Mouse (Mus musculus) midbrain, embryonic 12.5 days (tissue): Measurements from ENCODE around the gene Ubqln4. TPM values are rescaled to one million over a fixed set of nuclear protein-coding genes. Genes with fewer than 3 reads are reported as not detected.

Source experiments
- ATAC-seq: fragments of 200-750 bp; cut with Nextera tagmentation; 2 replicates; pipeline ENCODE4 v1.8.0; 2017; ENCODE audit warnings: low read depth, moderate TSS enrichment, moderate library complexity; ENCODE audit not compliant: low FRiP score
- H3K27ac ChIP-seq: fragments of 300-500 bp; sonication (generic); replicated peaks from 2 replicates; pipeline ENCODE4 v1.5.1; 2016; ENCODE audit warnings: mild to moderate bottlenecking
- H3K27me3 ChIP-seq: fragments of 300-500 bp; sonication (generic); 2 replicates; pipeline ENCODE4 v1.6.1; 2016; ENCODE audit warnings: mild to moderate bottlenecking
- H3K36me3 ChIP-seq: fragments of 300-500 bp; sonication (generic); 2 replicates; pipeline ENCODE4 v1.6.1; 2016
- H3K4me1 ChIP-seq: fragments of 300-500 bp; sonication (generic); 2 replicates; pipeline ENCODE4 v1.6.1; 2016
- H3K4me2 ChIP-seq: fragments of 300-500 bp; sonication (generic); replicated peaks from 2 replicates; pipeline ENCODE4 v1.6.1; 2016; ENCODE audit warnings: mild to moderate bottlenecking, moderate library complexity
- H3K4me3 ChIP-seq: fragments of 300-500 bp; sonication (generic); 2 replicates; pipeline ENCODE4 v1.5.1; 2016; ENCODE audit warnings: mild to moderate bottlenecking
- H3K9ac ChIP-seq: fragments of 300-500 bp; sonication (generic); replicated peaks from 2 replicates; pipeline ENCODE4 v1.6.1; 2016; ENCODE audit warnings: mild to moderate bottlenecking, moderate library complexity
- H3K9me3 ChIP-seq: fragments of 300-500 bp; sonication (generic); 2 replicates; pipeline ENCODE4 v1.6.1; 2016; ENCODE audit warnings: mild to moderate bottlenecking
- WGBS: fragments of 180-500 bp; shearing (Covaris S2); methylation state at CpG from one replicate; pipeline ENCODE4 v1.1.7; 2016; 5-methylcytosine and 5-hydroxymethylcytosine counted together
- polyA plus RNA-seq: library from polyadenylated mRNA; unstranded; fragments of >200 nt; fragmentation: Nextera tagmentation; extraction: Ambion mirVana; gene quantifications from 2 replicates; pipeline ENCODE4 v1.2.1, GENCODE M21; 2016

Gene Ubqln4
- polyA plus RNA-seq, 1 experiment from 2014 or later, result 64.7 TPM

DNA sequence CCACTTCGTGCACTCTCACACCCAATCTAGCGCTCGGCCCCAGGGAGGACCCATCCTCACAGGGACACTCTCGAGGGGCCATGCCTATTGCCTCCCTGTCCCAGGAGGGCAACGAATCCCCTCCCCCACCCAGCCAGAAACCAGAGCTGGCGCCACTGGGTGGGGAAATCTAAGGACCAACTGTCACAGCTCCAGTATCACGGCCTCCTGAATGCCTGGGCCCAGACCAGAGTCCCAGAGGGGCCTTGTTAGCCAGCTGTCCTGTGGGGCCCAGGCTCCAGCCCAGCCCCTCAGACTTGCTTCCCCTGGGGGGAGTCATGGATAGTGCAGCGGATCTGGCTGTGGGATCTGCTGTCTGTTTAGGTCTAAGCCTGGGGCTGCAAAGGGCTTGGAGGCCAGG is 26.0 kb upstream of the Ubqln4 start:
- peaks cover 47% of the 10 kb centered on the region for H3K4me1 ChIP-seq
- WGBS, result 22% methylated on average over 8 of the region's 8 CpGs

DNA sequence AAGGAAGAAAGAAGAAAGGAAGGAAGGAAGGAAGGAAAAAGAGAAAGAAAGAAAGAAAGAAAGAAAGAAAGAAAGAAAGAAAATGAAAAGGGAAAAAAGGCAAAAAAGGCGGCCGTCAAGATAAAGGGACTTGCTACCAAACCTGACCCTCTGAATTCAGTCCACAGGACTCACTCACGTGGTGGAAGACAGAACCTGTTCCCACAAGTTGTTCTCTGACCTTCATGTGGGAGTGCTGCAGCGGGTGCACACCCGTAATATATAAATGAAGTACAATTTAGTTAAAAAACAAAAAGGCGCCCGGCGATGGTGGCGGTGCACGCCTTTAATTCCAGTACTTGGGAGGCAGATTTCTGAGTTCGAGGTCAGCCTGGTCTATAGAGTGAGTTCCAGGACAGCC is 24.9 kb upstream of the Ubqln4 start:
- H3K4me2 ChIP-seq, result peak overlapping the region; percentile 95
- 91% methylated on average over 11 of the region's 11 CpGs for WGBS
- ATAC-seq, result no peak
- peaks cover 47% of the 10 kb centered on the region for H3K4me1 ChIP-seq
- H3K4me3 ChIP-seq, result peak overlapping the region; percentile 96; the same call in 1 of the 2 replicates
- H3K9me3 ChIP-seq, result no peaks in the 10 kb centered on the region
- no peak overlapping the region for H3K27ac ChIP-seq
- H3K27me3 ChIP-seq, result no peaks in the 10 kb centered on the region
- peaks cover 18% of the 10 kb centered on the region for H3K36me3 ChIP-seq
- no peak overlapping the region for H3K9ac ChIP-seq

More for the DNA sequence above, 26.0 kb upstream of the Ubqln4 start:
- Histone ChIP-seq H3K9me3 (no peaks in the 10 kb centered on the region), H3K36me3 (peaks cover 27% of the 10 kb centered on the region), H3K27ac (peak overlapping the region; percentile 74), H3K9ac (peak overlapping the region; percentile 57), H3K4me2 (peak overlapping the region; percentile 95), H3K27me3 (no peaks in the 10 kb centered on the region), H3K4me3 (peak overlapping the region; percentile 28)
- no peak for ATAC-seq

DNA sequence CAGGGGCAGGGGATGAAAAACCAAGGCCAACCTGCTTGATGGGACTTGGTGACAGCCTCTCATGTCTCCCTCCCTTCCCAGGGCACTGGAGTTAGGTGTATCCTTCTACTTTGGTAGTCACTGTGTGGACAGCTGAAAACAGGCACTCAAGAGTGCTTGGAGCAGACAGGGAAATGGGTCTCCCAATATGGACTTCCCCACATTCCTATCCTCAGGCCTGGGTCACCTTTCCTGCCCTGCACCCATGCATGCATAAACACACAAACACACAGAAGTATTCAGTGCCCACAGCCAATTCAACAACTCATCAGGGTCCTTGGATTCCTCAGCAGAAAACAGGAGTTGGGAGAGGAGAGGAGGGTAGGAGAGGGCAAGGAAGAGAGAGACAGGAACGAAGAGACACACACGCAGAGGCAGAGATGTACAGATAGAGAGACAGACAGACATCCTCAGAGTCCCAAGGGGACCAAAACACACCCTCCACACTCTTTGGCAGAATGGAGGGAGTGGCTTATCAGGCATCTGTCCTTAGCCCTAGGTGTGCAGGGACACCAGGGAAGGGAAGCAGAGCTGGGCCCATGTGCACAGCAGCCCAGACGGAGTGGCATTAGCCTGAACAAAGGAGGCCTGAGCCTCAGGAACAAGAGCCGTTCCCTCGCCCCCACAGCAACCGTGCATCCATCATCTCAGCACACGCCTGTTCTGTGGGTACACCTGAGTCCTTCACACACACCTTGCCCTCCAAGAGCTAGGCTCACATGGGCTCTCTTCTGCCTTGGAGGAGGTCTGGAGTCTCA is 24.2 kb upstream of the Ubqln4 start:
- peak overlapping the region; percentile 99 for H3K27ac ChIP-seq
- H3K4me2 ChIP-seq, result peak overlapping the region; percentile 95
- ATAC-seq, result no peak
- peak overlapping the region; percentile 96 for H3K4me3 ChIP-seq
- peaks cover 10% of the 10 kb centered on the region for H3K36me3 ChIP-seq
- no peaks in the 10 kb centered on the region for H3K27me3 ChIP-seq
- 27% methylated on average over 7 of the region's 7 CpGs for WGBS
- peak overlapping the region; percentile 100 for H3K9ac ChIP-seq
- peaks cover 51% of the 10 kb centered on the region for H3K4me1 ChIP-seq
- no peaks in the 10 kb centered on the region for H3K9me3 ChIP-seq

- no peak for ATAC-seq
- H3K27ac ChIP-seq, result peak overlapping the region; percentile 99
- peaks cover 60% of the 10 kb centered on the region for H3K4me1 ChIP-seq
- peak overlapping the region; percentile 96 for H3K4me3 ChIP-seq
- peaks cover 1% of the 10 kb centered on the region for H3K36me3 ChIP-seq
- peak overlapping the region; percentile 100 for H3K9ac ChIP-seq
- WGBS, result 4% methylated on average over 11 of the region's 11 CpGs
- H3K4me2 ChIP-seq, result peak overlapping the region; percentile 95
- no peaks in the 10 kb centered on the region for H3K27me3 ChIP-seq
- no peaks in the 10 kb centered on the region for H3K9me3 ChIP-seq
Measured at GRCm38 (mm10) chr3:88530082-88530864, 23.3 kb upstream of the Ubqln4 start.

DNA sequence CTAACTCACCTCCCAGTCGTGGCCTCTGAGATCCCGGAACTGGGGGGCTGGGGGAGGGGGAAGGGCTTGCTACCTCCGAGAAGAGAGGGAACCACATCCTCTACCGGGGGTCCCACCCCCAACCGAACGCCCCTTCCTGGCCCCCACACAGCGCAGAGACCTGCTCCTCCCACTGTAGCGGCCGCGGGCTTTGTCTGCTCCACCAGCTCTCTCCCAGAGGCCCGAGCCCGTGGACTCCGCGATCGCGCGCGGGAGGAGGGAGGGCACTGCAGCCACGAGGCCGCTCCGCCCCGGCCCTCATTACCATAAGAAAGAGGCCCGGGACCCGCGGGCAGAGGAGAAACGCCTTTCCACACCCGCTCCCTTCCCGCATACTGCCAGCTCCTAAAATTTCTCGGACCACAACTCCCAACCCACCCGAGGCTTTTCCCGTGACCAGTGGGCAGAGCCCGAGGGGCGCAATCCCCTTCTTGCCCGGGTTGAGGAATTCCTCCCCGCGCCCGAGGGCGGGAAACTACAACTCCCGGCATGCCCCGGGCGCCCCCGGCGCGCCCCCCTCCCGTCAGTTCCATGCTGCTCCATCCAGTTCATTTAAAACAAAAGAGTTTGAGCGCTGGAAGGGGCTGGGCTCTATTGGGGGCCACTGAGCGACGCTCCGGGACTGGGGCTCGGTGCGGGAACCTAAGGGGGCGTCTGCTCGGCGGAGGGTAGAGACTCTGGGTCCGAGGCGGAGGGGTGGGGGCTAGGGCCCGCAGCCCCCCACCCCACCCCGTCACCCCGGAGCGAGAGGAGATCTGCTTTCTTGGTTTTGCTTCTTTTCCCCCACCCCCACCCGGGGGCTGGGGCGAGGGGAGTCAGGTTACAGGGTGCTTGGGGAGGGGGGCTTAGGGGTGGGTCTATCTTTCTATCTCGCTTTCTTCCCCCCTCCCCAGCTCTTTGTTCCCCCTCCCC is 21.9 kb upstream of the Ubqln4 start:
- Histone ChIP-seq H3K4me3 (peak overlapping the region; percentile 96), H3K27ac (peak overlapping the region; percentile 99), H3K4me2 (peak overlapping the region; percentile 95), H3K27me3 (no peaks in the 10 kb centered on the region), H3K4me1 (peaks cover 63% of the 10 kb centered on the region), H3K36me3 (peaks cover 12% of the 10 kb centered on the region), H3K9me3 (no peaks in the 10 kb centered on the region), H3K9ac (peak overlapping the region; percentile 100)
- 1% methylated on average over 46 of the region's 63 CpGs for WGBS
- peak; percentile 85 for ATAC-seq

GRCm38 (mm10) chr3:88532299-88532674 is 21.3 kb upstream of the Ubqln4 start, which contains the start of gene Mex3a:
Mex3a (plus strand) TSS chr3:88532395.
- Histone ChIP-seq H3K36me3 (peaks cover 19% of the 10 kb centered on the region), H3K4me1 (peaks cover 65% of the 10 kb centered on the region), H3K4me3 (peak within 1 kb of the TSS; percentile 96), H3K27me3 (no peaks in the 10 kb centered on the region), H3K27ac (peak within 1 kb of the TSS; percentile 99), H3K9ac (peak within 1 kb of the TSS; percentile 100), H3K4me2 (peak within 1 kb of the TSS; percentile 96), H3K9me3 (no peaks in the 10 kb centered on the region)
- ATAC-seq, result no peak
- 0% methylated on average over 13 of the region's 31 CpGs for WGBS

- under 1% methylated on average over 40 of the region's 40 CpGs for WGBS
- peaks cover 65% of the 10 kb centered on the region for H3K4me1 ChIP-seq
- ATAC-seq, result peak; percentile 24
Measured at GRCm38 (mm10) chr3:88532689-88533511, 20.7 kb upstream of the Ubqln4 start.

DNA sequence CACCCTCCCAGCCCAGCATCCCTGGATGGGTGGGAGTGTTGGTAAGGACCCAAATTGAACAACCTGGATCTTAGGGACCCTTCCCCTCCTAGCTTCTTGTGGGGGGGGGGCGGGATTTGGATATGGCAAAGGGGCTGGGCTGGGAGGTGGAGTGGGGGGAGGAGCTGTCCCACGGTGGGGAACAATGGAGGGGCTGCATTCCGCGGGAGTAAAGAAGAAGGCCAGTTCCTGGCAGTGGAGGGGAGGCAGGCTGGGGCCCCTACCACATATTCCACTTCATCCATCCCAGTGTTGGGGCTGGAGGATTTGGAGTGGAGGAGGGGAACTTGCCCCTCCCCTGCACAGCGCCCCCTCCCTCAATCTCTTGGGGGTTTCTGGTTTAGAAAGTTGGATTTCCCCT is 19.9 kb upstream of the Ubqln4 start:
- Histone ChIP-seq H3K4me3 (peak overlapping the region; percentile 96), H3K36me3 (peaks cover 33% of the 10 kb centered on the region), H3K4me1 (peaks cover 66% of the 10 kb centered on the region), H3K27ac (peak overlapping the region; percentile 99), H3K4me2 (peak overlapping the region; percentile 96), H3K27me3 (no peaks in the 10 kb centered on the region), H3K9me3 (no peaks in the 10 kb centered on the region), H3K9ac (peak overlapping the region; percentile 100)
- no peak for ATAC-seq
- 0% methylated on average over 5 of the region's 5 CpGs for WGBS

More at GRCm38 (mm10) chr3:88532689-88533511, 20.7 kb upstream of the Ubqln4 start:
- Histone ChIP-seq H3K4me3 (peak overlapping the region; percentile 96), H3K4me2 (peak overlapping the region; percentile 96), H3K27ac (peak overlapping the region; percentile 99), H3K27me3 (no peaks in the 10 kb centered on the region), H3K9me3 (no peaks in the 10 kb centered on the region), H3K9ac (peak overlapping the region; percentile 100), H3K36me3 (peaks cover 25% of the 10 kb centered on the region)

DNA sequence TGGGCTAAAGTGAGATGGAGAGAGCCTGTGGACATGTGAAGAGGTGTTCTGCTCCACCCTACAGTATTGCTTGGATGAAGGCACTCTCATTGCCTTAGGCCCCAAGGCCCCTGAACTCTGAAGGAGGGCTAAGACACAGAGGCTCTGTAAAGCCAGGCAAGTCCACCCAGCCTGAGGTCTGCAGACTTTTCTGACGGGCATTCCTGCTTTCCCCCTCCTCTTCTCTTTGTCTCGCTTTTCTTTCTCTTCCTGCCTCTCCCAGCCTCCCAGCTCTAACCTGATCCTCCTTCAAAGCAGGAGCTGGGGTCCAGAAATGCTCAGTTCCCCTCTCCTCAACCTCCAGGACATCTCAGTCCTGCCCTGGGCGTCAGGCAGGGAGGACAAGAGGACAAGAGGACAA is 18.6 kb upstream of the Ubqln4 start:
- no peaks in the 10 kb centered on the region for H3K27me3 ChIP-seq
- ATAC-seq, result no peak
- peak overlapping the region; percentile 96 for H3K4me3 ChIP-seq
- H3K27ac ChIP-seq, result peak overlapping the region; percentile 99
- no peaks in the 10 kb centered on the region for H3K9me3 ChIP-seq
- H3K4me1 ChIP-seq, result peaks cover 63% of the 10 kb centered on the region
- peaks cover 36% of the 10 kb centered on the region for H3K36me3 ChIP-seq
- WGBS, result 0% methylated on average over 3 of the region's 3 CpGs
- peak overlapping the region; percentile 96 for H3K4me2 ChIP-seq
- H3K9ac ChIP-seq, result peak overlapping the region; percentile 100

GRCm38 (mm10) chr3:88535527-88535926 is 18.0 kb upstream of the Ubqln4 start:
- Histone ChIP-seq H3K36me3 (peaks cover 41% of the 10 kb centered on the region), H3K4me3 (peak overlapping the region; percentile 96), H3K4me1 (peaks cover 63% of the 10 kb centered on the region), H3K9me3 (no peaks in the 10 kb centered on the region), H3K27me3 (no peaks in the 10 kb centered on the region), H3K9ac (peak overlapping the region; percentile 100), H3K27ac (peak overlapping the region; percentile 99), H3K4me2 (peak overlapping the region; percentile 96)
- WGBS, result 24% methylated on average over 4 of the region's 4 CpGs
- ATAC-seq, result no peak
